Mouse (Mus musculus): ENCODE data around the gene Parn.
"Not testable (repeated sequence)": the region's sequence is repeated elsewhere in the genome, so short reads cannot be mapped to it uniquely, and the experiment has no call there.

Parn gene

DNA sequence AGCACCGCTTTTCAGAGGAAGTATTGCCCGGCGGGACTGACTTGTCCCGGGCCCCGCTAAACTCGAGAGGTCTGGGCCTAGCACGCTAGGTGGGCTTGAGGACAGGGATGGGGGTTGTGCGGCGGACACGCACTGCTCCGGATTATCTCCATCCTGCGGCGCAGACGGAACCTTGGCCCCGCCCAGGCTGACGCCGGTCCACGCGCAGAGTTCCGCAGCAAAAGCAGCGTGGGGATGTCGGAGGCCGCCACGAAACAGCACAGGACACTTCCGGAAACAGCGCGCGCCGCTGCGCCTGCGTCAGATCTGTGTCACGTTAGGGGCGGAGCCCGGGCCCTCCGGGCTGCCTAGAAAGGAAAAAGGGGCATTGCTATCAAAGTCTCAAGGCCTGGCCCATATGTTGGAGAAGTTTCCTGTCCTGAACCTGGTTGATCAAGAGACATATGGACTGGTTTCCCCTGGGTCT is at the start of gene Parn:
Gene Parn, minus strand, starts transcription at position 293 of the 466 bp plus-strand sequence.
- DNase-seq (ENCODE audit: low spot score) = peak; percentile 92

DNA sequence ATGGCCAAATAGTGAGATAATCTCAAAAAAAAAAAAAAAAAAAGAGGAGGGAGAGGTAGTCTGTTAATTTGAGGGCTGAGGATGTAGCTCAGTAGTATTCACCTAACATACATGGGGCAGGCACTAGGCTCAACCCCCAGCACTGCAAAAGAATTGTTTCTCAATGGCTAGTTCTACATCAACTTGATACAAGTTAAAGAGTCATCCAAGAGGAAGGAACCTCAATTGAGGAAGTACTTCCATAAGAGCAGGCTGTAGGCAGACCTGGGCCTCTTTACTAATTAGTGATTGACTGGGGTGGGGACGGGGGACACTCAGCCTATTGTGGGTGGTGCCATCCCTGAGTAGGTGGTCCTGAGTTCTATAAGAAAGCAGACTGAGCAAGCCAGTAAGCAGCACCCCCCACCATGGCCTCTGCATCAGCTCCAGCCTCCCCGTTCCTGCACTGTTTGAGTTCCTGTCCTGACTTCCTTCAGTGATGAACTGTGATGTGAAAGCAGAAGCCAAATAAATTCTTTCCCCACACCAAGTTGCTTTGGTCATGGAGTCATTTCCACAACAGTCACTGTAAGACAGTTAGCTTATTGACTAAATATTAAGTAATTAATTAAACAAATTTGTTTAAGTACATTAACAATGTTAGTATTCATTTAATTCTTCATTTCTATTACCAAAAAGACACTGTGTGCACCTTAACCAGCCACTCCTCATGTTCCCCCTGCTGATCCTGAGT is 49.0 kb upstream of the Parn start:
- DNase-seq (ENCODE audit: low spot score) = no peak

DNA sequence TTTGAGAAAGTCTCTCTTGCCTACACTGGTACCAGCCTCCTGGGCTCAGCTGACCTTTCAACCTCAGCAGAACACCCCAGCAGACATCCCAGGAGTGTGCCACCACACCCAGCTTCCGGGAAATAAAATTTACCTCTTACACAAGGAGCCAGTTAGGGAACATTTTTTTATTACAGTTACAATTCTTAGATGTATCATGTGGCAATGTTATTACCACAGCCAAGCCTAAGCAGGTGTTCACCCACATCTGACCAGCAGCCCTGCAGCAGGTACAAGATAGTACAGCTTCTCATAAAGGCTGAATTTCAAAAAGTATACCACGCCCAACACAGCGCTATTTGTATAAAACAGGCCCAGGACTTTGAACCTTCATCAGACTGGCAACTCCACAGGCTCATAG is 46.9 kb upstream of the Parn start:
- no peak for DNase-seq (ENCODE audit: low spot score)

DNA sequence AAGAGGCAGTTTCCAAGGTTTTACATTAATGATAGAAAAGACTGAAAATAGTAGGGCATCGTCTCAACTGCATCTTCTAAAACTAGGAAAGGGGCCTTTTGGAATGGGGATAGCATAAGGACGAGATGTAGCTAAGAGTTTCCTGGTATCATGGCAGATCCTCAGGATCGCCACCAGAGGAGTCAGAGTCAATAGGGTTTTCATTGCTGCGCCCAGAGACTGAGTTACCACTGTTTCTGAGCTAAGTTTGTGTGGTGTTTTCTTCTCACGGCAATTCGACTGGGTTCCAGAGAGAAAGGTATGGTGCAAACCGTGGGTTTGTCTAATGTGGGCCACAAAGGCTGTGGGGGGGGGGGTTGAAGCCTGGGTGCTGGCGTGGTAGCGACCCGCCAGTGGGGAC is 36.7 kb upstream of the Parn start:
- no peak for DNase-seq (ENCODE audit: low spot score)

DNA sequence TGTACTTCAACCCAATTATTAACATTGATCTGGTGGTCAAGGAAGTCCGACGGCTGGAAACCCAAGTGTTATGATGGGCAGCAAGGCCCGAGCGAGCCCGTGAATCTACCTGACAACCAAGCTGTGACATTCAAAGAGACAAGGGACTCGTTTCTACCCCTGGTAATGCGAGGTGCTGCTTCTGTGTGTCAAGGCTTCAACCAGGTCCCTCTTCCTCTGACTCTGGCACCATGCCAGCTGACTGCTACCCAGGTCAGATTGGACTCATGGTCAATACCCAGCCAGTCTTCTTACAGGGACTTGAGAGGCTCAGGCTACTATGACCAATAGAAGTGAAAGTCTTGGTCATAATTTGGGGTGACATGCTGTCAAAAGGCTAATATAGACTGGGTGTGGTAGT is 34.2 kb upstream of the Parn start:
- DNase-seq (ENCODE audit: low spot score) = no peak

DNA sequence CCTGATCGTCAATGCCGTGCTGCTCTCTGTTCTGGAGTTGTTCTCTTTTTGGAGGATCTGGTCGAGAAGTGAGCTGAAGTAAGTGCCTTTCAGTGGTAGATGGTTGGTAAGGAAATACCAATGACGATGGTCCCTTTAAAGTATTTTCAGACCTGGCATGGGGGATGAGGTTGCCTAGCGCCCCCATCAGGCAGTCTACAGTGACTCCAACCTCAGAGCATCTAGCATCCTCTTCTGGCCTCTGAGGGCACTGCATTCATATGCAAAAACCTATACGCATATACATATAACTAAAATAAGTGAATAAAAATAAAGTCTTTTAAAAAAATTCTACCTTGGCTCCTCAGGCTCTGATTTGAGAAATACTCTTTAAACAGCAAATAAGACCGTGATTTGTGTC is 31.0 kb upstream of the Parn start:
- DNase-seq (ENCODE audit: low spot score) = no peak

DNA sequence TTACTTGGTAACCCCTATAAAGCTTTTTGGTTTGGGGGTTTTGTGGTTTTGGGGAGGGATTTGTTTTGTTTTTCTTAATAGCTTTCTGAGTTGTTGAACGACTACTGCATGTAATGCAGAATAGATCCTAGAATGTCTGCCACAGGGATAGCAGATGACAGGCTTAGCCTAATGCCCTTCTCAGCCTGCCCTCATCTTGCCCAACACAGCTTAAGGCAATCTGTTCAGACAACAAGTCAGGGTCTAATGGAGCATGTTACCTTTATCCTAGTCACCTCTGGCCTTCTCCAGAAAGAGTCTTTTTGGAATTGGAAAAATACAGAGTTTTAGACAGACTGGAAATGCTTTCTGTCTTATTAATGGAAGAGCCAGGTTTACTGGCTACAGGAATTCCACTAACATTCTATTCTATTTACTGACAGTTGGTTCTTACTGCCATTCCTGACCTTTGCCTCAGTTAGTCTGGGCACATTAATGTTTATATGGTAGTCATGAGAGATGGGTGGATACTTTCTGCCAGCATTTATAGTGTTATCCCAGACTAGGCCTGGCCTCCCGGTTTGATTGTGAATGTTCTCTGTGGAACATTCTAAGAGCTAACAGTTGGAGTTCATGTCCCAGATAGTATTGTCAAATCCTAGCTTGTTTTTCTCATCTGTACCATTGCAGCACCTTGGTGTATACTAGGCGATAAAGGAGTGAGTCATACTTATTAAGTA is 10.8 kb upstream of the Parn start:
- peak; percentile 82 for DNase-seq (ENCODE audit: low spot score)

DNA sequence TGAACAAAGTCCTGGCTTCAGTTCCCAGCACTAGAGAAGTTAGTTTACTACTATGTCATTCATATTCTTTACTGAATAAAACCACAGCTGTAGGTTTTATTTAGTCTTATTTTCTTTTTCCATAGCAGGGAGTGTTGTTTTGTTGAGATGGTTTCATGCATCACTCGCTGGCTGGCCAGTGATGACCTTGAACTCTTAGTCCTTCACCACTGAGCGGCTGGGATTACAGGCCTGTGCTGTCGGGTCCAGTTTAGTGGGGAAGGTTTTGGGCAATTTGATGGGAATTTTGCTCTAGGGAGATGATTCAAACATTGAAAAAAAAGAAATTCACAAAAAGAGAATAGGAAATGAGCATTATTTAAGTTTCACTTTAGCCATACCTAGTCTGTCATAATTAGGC is 6.5 kb upstream of the Parn start:
- DNase-seq (ENCODE audit: low spot score) = no peak

DNA sequence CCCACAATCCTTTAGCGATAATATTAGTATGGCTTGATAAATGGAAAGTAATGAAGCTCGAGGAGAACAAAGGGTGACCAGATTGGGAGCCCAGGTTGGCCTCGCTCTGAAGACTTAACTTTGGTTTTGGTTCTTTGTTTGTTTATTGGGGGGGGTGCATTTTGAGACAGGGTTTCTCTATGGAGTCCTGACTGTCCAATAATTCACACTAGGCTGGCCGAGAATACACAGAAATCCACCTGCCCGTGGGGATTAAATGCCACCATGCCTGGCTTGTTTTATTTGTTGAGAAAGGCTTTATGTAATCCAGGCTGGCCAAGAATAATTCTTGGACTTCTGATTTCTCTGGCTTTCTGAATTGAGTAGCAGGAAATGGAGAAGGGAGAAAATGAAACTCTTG is 5.1 kb upstream of the Parn start:
- DNase-seq (ENCODE audit: low spot score) = peak; percentile 36

DNA sequence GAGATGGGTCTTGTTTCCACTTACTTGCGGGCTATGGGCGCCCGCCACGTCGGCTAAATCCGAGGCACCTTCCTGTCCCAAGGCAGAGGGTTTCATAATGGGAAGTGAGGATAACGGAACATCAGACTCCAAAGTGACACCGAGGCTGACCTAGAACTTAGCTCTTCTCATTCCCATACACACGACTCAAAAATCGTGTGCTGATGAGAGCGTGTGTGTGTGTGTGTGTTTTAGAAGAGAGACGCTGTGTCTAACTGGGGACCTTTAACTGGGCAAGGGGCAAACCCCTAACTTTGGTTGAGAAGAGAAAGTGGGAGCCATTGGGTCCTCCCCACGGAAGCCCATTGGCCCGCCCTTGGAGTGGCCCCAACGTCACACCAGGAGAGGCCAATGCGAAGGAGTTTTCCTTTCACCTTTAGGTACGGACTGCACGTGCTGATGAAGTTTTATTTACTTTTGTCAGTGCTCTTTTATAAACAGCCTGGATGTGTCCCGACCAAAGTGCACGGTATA is 4.5 kb upstream of the Parn start:
- DNase-seq (ENCODE audit: low spot score) = peak; percentile 90

DNA sequence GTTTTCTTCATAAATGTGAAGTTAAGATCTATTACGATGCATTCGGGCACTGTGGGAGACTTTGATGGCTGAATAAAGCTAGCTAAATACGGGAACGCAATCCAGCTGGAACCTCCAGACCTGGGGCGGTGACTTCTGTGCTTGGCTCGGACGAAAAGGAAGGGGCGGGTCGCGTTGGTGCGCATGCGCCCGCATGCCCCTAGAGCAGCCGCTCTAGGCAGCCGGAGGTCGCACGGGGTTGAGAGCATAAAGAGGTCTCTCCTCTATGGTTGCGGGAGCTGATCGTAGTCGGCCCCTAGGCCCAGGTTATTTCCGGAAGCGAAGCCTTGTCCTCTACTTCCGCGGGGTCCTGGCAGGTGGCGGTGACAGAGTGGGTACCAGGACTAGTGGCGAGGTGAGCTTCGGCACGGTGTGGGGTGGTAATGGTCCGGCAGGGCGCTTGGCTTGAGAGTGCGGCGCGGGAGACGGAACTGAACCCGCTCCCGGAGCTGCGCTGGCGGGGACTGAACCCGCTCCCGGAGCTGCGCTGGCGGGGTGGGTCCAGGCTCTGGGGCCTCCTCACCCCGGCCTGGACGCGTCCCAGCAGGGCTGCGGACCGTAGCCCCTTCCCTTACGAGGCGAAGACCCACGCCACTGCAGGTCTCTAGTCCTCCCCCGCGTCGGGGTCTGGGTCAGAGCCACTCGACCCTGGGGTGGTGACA is 3.9 kb upstream of the Parn start, which contains the start of the genes Bfar and 3110001I22Rik:
Gene Bfar, plus strand, starts transcription at position 174 of the 701 bp plus-strand sequence.
Gene 3110001I22Rik, plus strand, starts transcription at position 245 of the 701 bp plus-strand sequence.
- DNase-seq (ENCODE audit: low spot score) = peak; percentile 97

DNA sequence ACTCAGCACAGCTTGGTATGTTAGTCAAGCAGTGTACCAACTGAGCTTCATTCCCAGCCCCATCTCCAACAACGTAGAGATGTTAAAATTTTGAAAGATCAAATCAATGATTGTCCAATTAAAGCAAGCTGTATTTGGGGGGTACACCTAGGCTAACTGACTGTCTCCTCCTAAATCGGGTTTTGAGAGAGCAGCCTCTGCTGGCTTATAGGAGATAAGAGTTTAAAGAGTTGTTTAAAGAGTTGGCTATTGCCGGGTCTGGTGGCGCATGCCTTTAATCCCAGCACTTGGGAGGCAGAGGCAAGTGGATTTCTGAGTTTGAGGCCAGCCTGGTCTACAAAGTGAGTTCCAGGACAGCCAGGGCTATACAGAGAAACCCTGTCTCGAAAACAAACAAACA is 2.9 kb upstream of the Parn start:
- not testable (repeated sequence) for DNase-seq (ENCODE audit: low spot score)

DNA sequence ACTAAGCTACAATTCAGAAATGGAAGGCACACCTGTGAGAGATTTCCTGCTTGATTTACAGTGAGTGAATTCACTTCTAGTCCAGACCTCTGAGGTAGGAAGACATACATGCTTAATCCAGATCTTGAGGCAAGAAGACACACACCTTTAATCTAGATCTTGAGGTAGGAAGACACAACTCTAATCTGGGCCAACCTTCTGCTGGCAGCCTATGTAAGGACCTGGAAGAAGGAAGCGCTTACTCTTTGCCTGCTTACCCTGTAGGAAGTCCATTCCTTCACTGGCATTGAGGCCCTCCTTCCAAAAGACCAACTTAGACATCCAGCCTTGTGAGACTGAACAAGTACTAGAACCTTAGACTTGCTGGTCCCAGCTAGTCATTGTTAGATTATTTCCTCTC is 1.3 kb upstream of the Parn start:
- DNase-seq (ENCODE audit: low spot score) = no peak

DNA sequence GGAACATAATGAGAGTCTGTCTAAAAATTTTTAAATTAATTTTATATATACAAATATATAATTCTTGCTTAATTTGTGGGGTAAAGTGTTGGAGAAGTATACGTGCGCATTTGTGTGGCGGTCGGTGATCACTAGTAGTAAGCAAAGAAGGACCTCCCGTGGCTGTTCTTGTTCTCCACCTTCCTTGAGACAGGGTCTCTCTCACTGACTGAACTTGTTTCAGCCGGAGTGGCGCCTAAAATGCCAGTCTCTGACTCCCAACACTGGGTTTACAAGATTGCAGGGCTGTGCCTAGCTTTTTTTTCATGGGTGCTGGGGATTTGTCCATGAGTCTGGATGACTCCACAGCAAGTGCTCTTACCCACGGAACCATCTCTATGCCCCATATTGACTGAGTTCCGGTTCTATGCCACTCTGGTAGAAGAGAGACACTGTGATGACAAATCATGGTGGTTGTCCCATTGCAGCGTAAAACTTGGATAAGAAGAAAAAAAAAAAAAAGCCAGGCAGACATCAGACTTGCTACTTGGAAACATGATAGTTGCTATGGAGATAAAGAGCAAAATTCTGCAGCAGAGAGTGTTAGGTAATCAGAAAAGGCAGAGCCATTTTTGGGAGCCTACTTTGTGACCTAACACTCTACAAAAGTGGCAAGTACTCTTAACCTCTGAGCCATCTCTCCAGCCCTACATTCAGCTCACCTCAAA is 585 bp upstream of the Parn start:
- peak; percentile 38 for DNase-seq (ENCODE audit: low spot score)

DNA sequence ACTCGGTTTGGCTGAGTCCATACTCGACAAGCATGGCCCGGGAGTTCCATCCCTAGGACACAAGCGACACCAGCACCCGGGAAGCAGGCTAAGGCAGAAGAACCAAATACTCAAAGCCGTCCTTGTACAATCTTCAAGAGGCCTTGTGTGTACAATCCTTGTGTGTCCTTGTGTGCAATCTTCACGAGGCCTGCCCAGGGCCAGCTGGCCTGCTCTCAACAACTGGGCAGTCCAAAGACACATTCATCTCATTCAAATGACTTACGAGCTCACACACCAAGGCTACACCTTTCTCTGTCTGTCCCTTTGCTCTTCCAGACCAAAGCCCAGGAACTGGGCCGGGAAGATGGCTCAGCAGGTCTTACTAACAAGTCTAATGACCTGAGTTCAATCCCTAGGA is 7.2 kb downstream of the Parn start:
- no peak for DNase-seq (ENCODE audit: low spot score)

DNA sequence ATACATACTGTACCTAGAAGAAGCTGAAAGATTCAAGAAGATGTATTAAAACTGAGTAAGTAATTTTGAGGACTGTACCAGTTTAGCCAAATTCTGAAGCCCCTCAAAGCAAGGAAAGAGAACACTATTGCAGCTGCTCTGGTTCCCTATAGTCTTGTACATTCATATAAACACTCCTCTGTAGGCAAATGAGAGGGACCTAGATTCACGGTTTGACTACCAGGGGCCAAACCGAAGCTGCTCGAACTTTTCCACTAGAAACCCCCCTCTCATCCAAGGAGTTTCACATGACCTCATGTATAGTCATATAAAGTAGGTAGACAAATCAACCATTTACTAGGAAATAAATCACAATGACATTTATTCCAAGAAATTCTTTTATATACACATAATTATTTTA is 9.1 kb downstream of the Parn start:
- DNase-seq (ENCODE audit: low spot score) = no peak

DNA sequence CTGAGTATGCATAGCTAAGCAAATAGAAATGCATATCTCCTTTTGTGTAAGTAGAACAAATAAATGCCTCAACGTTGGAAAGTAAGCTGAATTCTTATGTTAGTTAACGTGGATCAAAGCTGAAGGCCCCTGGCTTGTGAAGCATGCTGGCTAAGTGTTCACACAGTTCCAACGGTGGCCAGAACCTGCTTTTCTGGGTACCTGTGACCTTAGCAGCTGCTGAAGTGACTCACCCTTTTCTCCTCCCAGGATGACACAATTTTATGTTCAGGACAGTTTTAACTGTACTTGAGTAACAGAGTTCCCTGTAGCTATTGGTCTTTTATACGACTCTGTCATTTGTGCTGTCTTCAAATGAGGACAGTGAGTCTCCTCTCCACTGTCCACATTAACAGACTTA is 22.0 kb downstream of the Parn start:
- no peak for DNase-seq (ENCODE audit: low spot score)

DNA sequence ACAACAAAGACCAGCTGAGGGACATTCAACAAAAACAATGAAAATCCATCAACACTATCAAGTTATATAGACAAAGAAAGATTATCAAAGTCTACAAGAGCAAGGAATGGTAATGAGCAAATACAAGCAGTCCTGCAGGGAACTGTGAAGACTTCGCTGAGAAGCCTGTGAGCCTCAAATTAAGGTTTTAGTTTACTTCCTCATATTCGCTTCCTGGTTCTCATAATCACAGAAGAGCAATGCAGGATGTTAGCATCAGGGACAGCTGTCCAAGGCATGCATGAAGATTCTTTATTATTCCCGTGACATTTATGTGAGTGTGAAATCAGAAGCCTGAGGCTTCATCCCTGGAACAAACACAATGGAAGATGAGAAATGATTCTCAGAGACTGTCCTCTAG is 23.5 kb downstream of the Parn start:
- no peak for DNase-seq (ENCODE audit: low spot score)

DNA sequence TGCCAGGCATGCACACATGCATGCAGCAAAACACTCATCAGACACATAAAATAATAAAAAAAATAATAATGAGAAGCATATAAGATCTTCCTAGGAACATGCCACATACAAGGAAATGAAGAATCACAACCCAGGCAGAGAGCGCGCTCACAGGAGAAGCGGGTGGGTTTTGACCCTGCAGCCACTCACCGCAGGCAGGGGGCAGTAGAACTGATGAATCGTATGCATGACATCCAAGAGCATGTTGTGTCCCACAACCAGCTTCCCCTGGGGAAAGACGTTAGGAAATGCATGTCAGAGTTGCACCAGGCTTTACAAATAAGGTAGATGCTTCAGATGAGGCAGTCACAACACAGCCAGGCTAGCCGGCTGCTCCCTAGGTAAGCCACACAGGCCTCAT is 27.9 kb downstream of the Parn start:
- DNase-seq (ENCODE audit: low spot score) = peak; percentile 31

DNA sequence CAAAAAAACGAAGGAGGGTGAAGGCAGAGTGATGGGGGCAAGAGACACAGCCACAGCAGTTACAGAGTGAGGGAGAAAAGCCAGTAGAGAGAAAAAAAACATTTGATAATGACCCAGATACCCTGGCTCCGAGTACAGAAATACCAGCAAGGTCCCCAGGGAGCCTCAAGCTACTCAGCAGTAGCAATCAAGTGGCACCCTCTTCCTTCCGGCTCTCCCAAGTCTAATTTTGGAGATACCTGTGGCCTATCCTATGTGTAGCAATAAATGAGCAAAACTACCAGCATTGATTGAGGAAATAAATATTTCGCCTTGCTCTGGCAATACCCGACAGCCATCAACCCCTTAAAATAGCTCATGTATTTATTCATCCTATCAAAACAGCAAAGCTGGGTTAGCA is 28.5 kb downstream of the Parn start:
- no peak for DNase-seq (ENCODE audit: low spot score)

DNA sequence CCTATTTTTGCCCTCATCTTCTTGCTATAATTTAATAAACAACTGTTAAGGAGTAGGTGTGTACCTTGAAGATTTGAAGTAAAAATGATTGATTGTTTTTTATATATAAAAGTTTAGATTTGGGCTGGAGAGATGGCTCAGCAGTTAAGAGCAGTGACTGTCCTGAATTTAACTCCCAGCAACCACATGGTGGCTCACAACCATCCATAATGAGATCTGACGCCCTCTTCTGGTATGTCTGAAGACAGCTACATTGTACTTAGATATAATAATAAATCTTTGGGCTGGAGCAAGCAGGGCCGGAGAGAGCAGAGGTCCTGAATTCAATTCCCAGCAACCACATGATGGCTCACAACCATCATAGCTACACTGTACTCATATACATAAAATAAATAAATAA is 29.8 kb downstream of the Parn start:
- DNase-seq (ENCODE audit: low spot score) = not testable (repeated sequence)

DNA sequence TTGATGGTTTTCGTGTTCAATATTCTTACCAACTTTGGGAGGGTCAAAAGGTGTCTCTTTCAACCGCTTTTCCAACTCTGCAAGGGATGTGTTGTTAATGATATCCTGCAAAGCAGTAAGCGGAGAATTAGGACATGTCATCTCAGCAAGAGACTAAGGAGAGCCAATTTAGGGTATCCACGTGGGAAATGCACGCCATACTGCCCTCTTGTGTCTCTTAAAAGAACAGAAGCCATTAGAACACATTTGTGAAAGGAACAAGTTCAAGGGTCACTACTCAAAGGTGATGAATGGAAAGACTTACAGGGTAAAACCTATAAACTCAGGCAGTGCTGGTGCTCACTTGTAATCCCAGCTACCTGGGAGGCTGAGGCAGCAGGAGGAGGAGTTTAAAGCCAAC is 39.6 kb downstream of the Parn start:
- peak; percentile 57 for DNase-seq (ENCODE audit: low spot score)

Data from adipocyte (in vitro differentiated cells).